Mouse (Mus musculus): Measurements from ENCODE around the gene Slc35e2. TPM values are rescaled to one million over a fixed set of nuclear protein-coding genes. Genes with fewer than 3 reads are reported as not detected.

Slc35e2 gene
- polyA plus RNA-seq (2014; fragmentation: Nextera tagmentation; extraction: Ambion mirVana) = 16.0 and 16.5 TPM in 2 replicates

- under 1% methylated on average over 58 of the region's 65 CpGs for WGBS
- Histone ChIP-seq H3K9ac (ENCODE audit: low read length) (peak within 1 kb of the TSS; percentile 86), H3K4me1 (replicated peaks; ENCODE audit: control insufficient read depth, insufficient read depth, low read length) (no peaks in the 10 kb centered on the region; the same call in 1 of the 2 replicates), H3K27me3 (ENCODE audit: control insufficient read depth, insufficient read depth, low read length) (no peaks in the 10 kb centered on the region), H3K9me3 (ENCODE audit: control insufficient read depth, low read length) (no peaks in the 10 kb centered on the region), H3K27ac (ENCODE audit: low read depth, low read length) (peak within 1 kb of the TSS; percentile 95), H3K4me3 (ENCODE audit: low read depth, low read length) (peak within 1 kb of the TSS; percentile 92), H3K36me3 (ENCODE audit: control insufficient read depth, insufficient read depth, low read length) (no peaks in the 10 kb centered on the region; the same call in 1 of the 2 replicates), H3K4me2 (ENCODE audit: low read depth, low read length, severe bottlenecking) (peak within 1 kb of the TSS; percentile 89)
- peak; percentile 93 for ATAC-seq (replicated peaks; ENCODE audit: low FRiP score)
- DNase-seq (ENCODE audit: low spot score) = peak; percentile 99
These were observed at the start of gene Slc35e2 for GRCm38 (mm10) chr4:155601091-155601996. Gene Slc35e2, plus strand, starts transcription at chr4:155601416.

- Histone ChIP-seq H3K27me3 (ENCODE audit: control insufficient read depth, insufficient read depth, low read length) (no peaks in the 10 kb centered on the region), H3K4me2 (ENCODE audit: low read depth, low read length, severe bottlenecking) (no peak overlapping the region), H3K4me3 (ENCODE audit: low read depth, low read length) (no peak overlapping the region), H3K27ac (ENCODE audit: low read depth, low read length) (no peak overlapping the region), H3K4me1 (replicated peaks; ENCODE audit: control insufficient read depth, insufficient read depth, low read length) (no peaks in the 10 kb centered on the region), H3K36me3 (ENCODE audit: control insufficient read depth, insufficient read depth, low read length) (peaks cover 30% of the 10 kb centered on the region), H3K9me3 (ENCODE audit: control insufficient read depth, low read length) (no peaks in the 10 kb centered on the region), H3K9ac (ENCODE audit: low read length) (no peak overlapping the region)
- 92% methylated on average over 6 of the region's 6 CpGs for WGBS
- ATAC-seq (replicated peaks; ENCODE audit: low FRiP score) (no peak), DNase-seq (ENCODE audit: low spot score) (no peak)
These were observed 48.2 kb upstream of the Slc35e2 start for GRCm38 (mm10) chr4:155552917-155553532.

DNA sequence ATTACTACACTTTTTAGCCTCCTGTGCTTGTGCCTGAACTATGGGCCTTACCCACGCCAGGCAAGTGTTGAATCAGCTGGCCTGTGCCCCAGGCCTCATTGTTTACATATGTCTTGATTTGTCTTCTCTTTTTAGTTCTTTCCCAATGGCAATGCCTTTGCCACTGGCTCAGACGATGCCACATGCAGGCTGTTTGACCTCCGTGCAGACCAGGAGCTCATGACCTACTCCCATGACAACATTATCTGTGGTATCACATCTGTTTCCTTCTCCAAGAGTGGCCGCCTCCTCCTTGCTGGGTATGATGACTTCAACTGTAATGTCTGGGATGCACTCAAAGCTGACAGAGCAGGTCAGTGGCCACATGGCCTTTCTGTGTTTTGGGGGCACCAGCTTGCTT, 46.3 kb upstream of the Slc35e2 start:
- ATAC-seq (replicated peaks; ENCODE audit: low FRiP score) = no peak

GRCm38 (mm10) chr4:155555464-155555863, 45.8 kb upstream of the Slc35e2 start:
- DNase-seq (ENCODE audit: low spot score) = no peak
- Histone ChIP-seq H3K27me3 (ENCODE audit: control insufficient read depth, insufficient read depth, low read length) (no peaks in the 10 kb centered on the region), H3K9me3 (ENCODE audit: control insufficient read depth, low read length) (no peaks in the 10 kb centered on the region), H3K9ac (ENCODE audit: low read length) (no peak overlapping the region), H3K4me1 (replicated peaks; ENCODE audit: control insufficient read depth, insufficient read depth, low read length) (no peaks in the 10 kb centered on the region), H3K27ac (ENCODE audit: low read depth, low read length) (no peak overlapping the region), H3K4me2 (ENCODE audit: low read depth, low read length, severe bottlenecking) (no peak overlapping the region), H3K4me3 (ENCODE audit: low read depth, low read length) (no peak overlapping the region), H3K36me3 (ENCODE audit: control insufficient read depth, insufficient read depth, low read length) (peaks cover 34% of the 10 kb centered on the region)
- ATAC-seq (replicated peaks; ENCODE audit: low FRiP score) = no peak
- 78% methylated on average over 1 of the region's 1 CpGs for WGBS

More for the DNA sequence above, 46.3 kb upstream of the Slc35e2 start:
- Histone ChIP-seq H3K4me1 (replicated peaks; ENCODE audit: control insufficient read depth, insufficient read depth, low read length) (no peaks in the 10 kb centered on the region), H3K9ac (ENCODE audit: low read length) (no peak overlapping the region), H3K9me3 (ENCODE audit: control insufficient read depth, low read length) (no peaks in the 10 kb centered on the region), H3K27me3 (ENCODE audit: control insufficient read depth, insufficient read depth, low read length) (no peaks in the 10 kb centered on the region), H3K4me3 (ENCODE audit: low read depth, low read length) (no peak overlapping the region), H3K27ac (ENCODE audit: low read depth, low read length) (no peak overlapping the region), H3K36me3 (ENCODE audit: control insufficient read depth, insufficient read depth, low read length) (peaks cover 30% of the 10 kb centered on the region), H3K4me2 (ENCODE audit: low read depth, low read length, severe bottlenecking) (no peak overlapping the region)
- WGBS = 91% methylated on average over 4 of the region's 4 CpGs
- no peak for DNase-seq (ENCODE audit: low spot score)

DNA sequence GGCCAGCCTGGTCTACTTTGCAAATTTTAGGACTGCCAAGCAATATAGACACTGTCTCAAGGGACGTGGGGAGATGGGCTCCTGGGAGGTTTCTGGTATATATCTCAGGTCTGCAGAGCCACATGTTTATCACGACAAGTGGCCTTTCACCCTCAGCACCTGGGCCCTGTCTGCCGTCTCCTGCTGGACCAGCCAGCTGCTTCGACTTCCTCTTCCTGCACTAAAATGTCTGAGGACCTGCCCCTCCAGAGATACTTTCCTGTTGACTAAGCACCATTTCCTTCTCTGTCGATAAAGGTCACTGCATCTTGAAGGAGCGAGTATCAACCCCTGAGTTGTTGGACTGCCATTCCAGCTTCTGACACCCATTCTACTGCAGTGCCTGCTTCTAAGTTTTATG, 41.8 kb upstream of the Slc35e2 start:
- Histone ChIP-seq H3K9me3 (ENCODE audit: control insufficient read depth, low read length) (no peaks in the 10 kb centered on the region), H3K4me3 (ENCODE audit: low read depth, low read length) (no peak overlapping the region), H3K27ac (ENCODE audit: low read depth, low read length) (no peak overlapping the region), H3K4me1 (replicated peaks; ENCODE audit: control insufficient read depth, insufficient read depth, low read length) (peaks cover 7% of the 10 kb centered on the region), H3K36me3 (ENCODE audit: control insufficient read depth, insufficient read depth, low read length) (peaks cover 21% of the 10 kb centered on the region), H3K9ac (ENCODE audit: low read length) (no peak overlapping the region), H3K27me3 (ENCODE audit: control insufficient read depth, insufficient read depth, low read length) (no peaks in the 10 kb centered on the region), H3K4me2 (ENCODE audit: low read depth, low read length, severe bottlenecking) (no peak overlapping the region)
- no peak for DNase-seq (ENCODE audit: low spot score)
- 90% methylated on average over 6 of the region's 6 CpGs for whole genome bisulfite sequencing
- ATAC-seq (replicated peaks; ENCODE audit: low FRiP score) = no peak

DNA sequence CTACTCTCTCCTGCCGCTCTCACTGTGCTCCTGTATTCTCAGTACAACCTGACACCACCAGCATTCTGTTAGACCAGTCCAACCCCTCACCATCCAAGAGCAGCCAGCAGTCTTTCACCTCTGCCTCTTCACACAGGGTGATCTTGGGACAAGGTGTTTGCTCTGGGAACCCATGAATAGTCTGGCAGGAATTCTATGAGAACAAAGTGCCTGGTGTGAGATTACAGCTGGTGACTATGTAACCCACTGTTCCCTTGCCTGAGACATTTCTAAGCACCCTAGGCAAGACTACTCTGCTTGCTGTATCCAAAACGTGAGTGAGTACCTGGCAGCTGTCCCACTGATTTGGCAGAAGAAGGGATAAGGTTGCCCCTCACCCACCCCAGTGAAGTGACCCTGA, 40.3 kb upstream of the Slc35e2 start:
- no peak for ATAC-seq (replicated peaks; ENCODE audit: low FRiP score)
- 68% methylated on average over 2 of the region's 2 CpGs for WGBS

DNA sequence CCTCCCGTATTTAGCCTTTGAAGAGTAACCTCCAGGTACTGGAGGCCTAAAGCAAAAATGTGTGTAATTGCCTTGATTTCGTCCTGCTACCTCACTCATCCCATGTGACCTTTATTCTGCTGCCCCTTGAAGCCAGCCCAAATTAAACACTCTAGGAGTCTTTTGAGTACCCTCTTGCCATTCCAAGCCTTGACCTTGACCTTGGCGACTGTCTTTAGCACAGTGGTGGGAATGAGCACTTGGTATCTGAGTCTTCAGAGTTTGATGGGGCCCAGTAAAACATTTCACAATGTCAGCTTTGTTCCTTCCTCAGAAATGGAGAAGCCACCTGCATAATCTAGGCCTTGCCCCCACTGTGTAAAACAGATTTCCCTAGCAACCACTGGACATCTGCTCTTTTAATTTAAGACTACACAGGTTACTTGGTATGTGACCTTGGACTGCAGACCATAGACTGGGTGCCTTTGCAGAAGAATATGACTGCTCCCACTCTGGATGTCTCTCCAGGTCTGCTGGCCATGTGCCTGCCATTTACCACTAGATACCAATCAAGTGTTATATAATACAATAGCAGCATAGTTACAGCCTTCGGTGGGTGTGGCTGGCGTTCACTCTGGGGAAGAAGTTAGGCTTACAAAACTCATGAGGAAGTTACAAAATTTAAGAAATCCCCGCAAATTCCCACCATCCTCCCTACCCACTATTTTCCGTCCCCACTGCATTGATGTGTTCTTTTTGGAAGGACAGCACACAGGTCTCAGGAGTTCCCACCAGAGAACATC, 39.4 kb upstream of the Slc35e2 start, which contains the start of gene Nadk:
Gene Nadk, plus strand, starts transcription at position 718 of the 782 bp plus-strand sequence.
- ATAC-seq (replicated peaks; ENCODE audit: low FRiP score) = no peak
- Histone ChIP-seq H3K4me3 (ENCODE audit: low read depth, low read length) (peak within 1 kb of the TSS; percentile 76), H3K27ac (ENCODE audit: low read depth, low read length) (peak within 1 kb of the TSS; percentile 28; the same call in 1 of the 2 replicates), H3K4me1 (replicated peaks; ENCODE audit: control insufficient read depth, insufficient read depth, low read length) (peaks cover 14% of the 10 kb centered on the region), H3K9ac (ENCODE audit: low read length) (peak within 1 kb of the TSS; percentile 28), H3K27me3 (ENCODE audit: control insufficient read depth, insufficient read depth, low read length) (no peaks in the 10 kb centered on the region), H3K9me3 (ENCODE audit: control insufficient read depth, low read length) (no peaks in the 10 kb centered on the region), H3K4me2 (ENCODE audit: low read depth, low read length, severe bottlenecking) (peak within 1 kb of the TSS; percentile 45), H3K36me3 (ENCODE audit: control insufficient read depth, insufficient read depth, low read length) (peaks cover 10% of the 10 kb centered on the region)
- DNase-seq (ENCODE audit: low spot score) = no peak
- WGBS = 71% methylated on average over 7 of the region's 7 CpGs

More for the DNA sequence above, 40.3 kb upstream of the Slc35e2 start:
- no peak overlapping the region for H3K4me3 ChIP-seq (ENCODE audit: low read depth, low read length)
- no peaks in the 10 kb centered on the region for H3K9me3 ChIP-seq (ENCODE audit: control insufficient read depth, low read length)
- no peak overlapping the region for H3K9ac ChIP-seq (ENCODE audit: low read length)
- H3K4me1 ChIP-seq (replicated peaks; ENCODE audit: control insufficient read depth, insufficient read depth, low read length) = peaks cover 14% of the 10 kb centered on the region
- no peak for DNase-seq (ENCODE audit: low spot score)
- H3K4me2 ChIP-seq (ENCODE audit: low read depth, low read length, severe bottlenecking) = no peak overlapping the region
- H3K27me3 ChIP-seq (ENCODE audit: control insufficient read depth, insufficient read depth, low read length) = no peaks in the 10 kb centered on the region
- no peak overlapping the region for H3K27ac ChIP-seq (ENCODE audit: low read depth, low read length)
- H3K36me3 ChIP-seq (ENCODE audit: control insufficient read depth, insufficient read depth, low read length) = peaks cover 10% of the 10 kb centered on the region

GRCm38 (mm10) chr4:155562725-155563399, 38.4 kb upstream of the Slc35e2 start:
- H3K9me3 ChIP-seq (ENCODE audit: control insufficient read depth, low read length) = no peaks in the 10 kb centered on the region
- peak overlapping the region; percentile 76 for H3K4me3 ChIP-seq (ENCODE audit: low read depth, low read length)
- H3K36me3 ChIP-seq (ENCODE audit: control insufficient read depth, insufficient read depth, low read length) = peaks cover 6% of the 10 kb centered on the region
- ATAC-seq (replicated peaks; ENCODE audit: low FRiP score) = peak; percentile 20
- H3K4me1 ChIP-seq (replicated peaks; ENCODE audit: control insufficient read depth, insufficient read depth, low read length) = peaks cover 14% of the 10 kb centered on the region
- H3K27ac ChIP-seq (ENCODE audit: low read depth, low read length) = peak overlapping the region; percentile 28; the same call in 1 of the 2 replicates
- H3K27me3 ChIP-seq (ENCODE audit: control insufficient read depth, insufficient read depth, low read length) = no peaks in the 10 kb centered on the region
- peak; percentile 72 for DNase-seq (ENCODE audit: low spot score)
- H3K9ac ChIP-seq (ENCODE audit: low read length) = peak overlapping the region; percentile 28
- peak overlapping the region; percentile 45 for H3K4me2 ChIP-seq (ENCODE audit: low read depth, low read length, severe bottlenecking)
- WGBS = 2% methylated on average over 19 of the region's 19 CpGs
